Mouse (Mus musculus) intestine, postnatal 0 days (tissue): Measurements from ENCODE around the gene Olfr1404. TPM values are rescaled to one million over a fixed set of nuclear protein-coding genes. Genes with fewer than 3 reads are reported as not detected.

Source experiments
- ATAC-seq: fragments of 200-750 bp; cut with Nextera tagmentation; 2 replicates; pipeline ENCODE4 v1.8.0; 2017; ENCODE audit warnings: mild to moderate bottlenecking, moderate TSS enrichment, moderate library complexity
- H3K27ac ChIP-seq: fragments of 300-500 bp; sonication (generic); 2 replicates; pipeline ENCODE4 v1.5.1; 2014; ENCODE audit warnings: mild to moderate bottlenecking, low read depth, low read length, moderate library complexity
- H3K27me3 ChIP-seq: fragments of 300-500 bp; sonication (generic); replicated peaks from 2 replicates; pipeline ENCODE4 v1.6.1; 2014; ENCODE audit warnings: low read length, mixed read lengths; ENCODE audit not compliant: control insufficient read depth, insufficient read depth
- H3K36me3 ChIP-seq: fragments of 300-500 bp; sonication (generic); 2 replicates; pipeline ENCODE4 v1.6.1; 2014; ENCODE audit warnings: mild to moderate bottlenecking, moderate library complexity; ENCODE audit not compliant: control insufficient read depth, insufficient read depth
- H3K4me1 ChIP-seq: fragments of 300-500 bp; sonication (generic); replicated peaks from 2 replicates; pipeline ENCODE4 v1.6.1; 2014; ENCODE audit warnings: antibody characterized with exemption, low read length, mixed read lengths; ENCODE audit not compliant: control insufficient read depth, insufficient read depth
- H3K4me2 ChIP-seq: fragments of 300-500 bp; sonication (generic); replicated peaks from 2 replicates; pipeline ENCODE4 v1.6.1; 2014; ENCODE audit warnings: low read depth, mild to moderate bottlenecking, moderate library complexity
- H3K4me3 ChIP-seq: fragments of 300-500 bp; sonication (generic); 2 replicates; pipeline ENCODE4 v1.5.1; 2014; ENCODE audit warnings: low read depth, low read length
- H3K9ac ChIP-seq: fragments of 300-500 bp; sonication (generic); 2 replicates; pipeline ENCODE4 v1.6.1; 2014; ENCODE audit warnings: mild to moderate bottlenecking, low read depth, low read length
- H3K9me3 ChIP-seq: fragments of 300-500 bp; sonication (generic); 2 replicates; pipeline ENCODE4 v1.6.1; 2016; ENCODE audit warnings: mixed run types; ENCODE audit not compliant: control insufficient read depth
- CTCF ChIP-seq: sonication (generic); IDR thresholded peaks from 2 replicates; pipeline ENCODE4 v1.5.1; 2016; ENCODE audit warnings: low read depth, mild to moderate bottlenecking, control low read depth, antibody characterized with exemption, moderate library complexity
- WGBS: fragments of 180-500 bp; shearing (Covaris S2); extraction: QIAGEN DNeasy Blood & Tissue Kit; methylation state at CpG from one replicate; pipeline ENCODE4 v1.1.7; 2014; 5-methylcytosine and 5-hydroxymethylcytosine counted together
- polyA plus RNA-seq: library from polyadenylated mRNA; unstranded; fragments of >200 nt; fragmentation: Nextera tagmentation; extraction: Ambion mirVana; gene quantifications from 2 replicates; pipeline ENCODE4 v1.2.1, GENCODE M21; 2015

Olfr1404 gene
- polyA plus RNA-seq: not detected in 2 replicates

DNA sequence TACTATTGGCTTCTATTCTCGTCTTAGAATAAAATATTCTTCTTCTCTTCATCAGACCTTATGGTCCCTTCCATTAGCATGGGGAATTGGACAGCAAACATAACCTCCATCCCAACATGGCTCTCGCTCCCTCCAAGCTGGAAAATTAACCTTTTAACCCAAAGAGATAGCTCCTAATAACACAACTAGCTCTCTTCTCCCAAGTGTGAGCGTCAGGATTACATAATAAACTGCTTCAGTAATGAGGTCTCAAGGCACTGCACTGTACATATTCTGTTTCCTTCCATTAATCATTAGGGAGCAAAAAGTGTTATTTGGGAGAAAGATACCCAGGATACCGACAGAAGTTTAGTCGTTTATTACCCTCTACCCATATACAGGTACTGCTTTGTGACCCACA lies at the start of gene Olfr1404:
Gene Olfr1404 (plus strand): TSS at position 301 of the 400 bp plus-strand sequence.
- WGBS: 74% methylated on average over 5 of the region's 5 CpGs
- Histone ChIP-seq H3K9ac (no peak within 1 kb of the TSS), H3K4me3 (no peak within 1 kb of the TSS), H3K27ac (no peak within 1 kb of the TSS), H3K27me3 (no peaks in the 10 kb centered on the region), H3K9me3 (no peaks in the 10 kb centered on the region), H3K4me2 (no peak within 1 kb of the TSS), H3K36me3 (no peaks in the 10 kb centered on the region), H3K4me1 (no peaks in the 10 kb centered on the region)
- TF ChIP-seq CTCF: no peak
- no peak for ATAC-seq

DNA sequence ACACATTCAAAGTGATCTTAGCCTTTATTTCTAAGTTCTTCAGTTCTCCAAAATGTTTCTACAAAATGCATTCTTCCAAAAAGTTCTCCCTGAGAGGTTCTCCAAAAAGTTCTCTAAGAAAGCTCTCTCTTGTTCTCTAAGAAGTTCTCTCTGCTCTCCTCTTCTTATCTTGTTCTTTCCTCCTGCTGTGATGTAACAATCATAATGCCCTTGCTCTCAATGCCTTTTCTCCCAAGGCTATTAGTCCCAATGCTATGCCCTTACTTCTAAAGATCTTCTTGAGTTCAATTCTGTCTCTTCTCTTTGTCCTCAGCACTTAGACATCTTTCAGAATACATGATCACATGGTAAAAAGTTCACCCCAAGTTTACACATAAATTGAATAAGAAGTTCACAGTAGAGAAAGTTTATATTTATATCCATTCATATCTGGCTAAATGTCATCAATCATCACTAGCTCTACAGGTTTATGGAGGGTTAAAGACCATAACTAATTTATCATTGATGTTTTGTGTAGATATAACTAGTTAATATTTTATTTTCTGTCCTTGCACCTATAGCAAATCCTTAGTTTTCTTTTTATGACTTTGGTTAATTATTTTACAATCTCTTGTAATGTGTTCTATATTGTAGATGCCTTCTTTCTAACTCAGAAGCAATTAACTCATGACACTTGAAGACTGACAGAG lies 37.9 kb upstream of the Olfr1404 start:
- no peak for TF ChIP-seq CTCF
- no peaks in the 10 kb centered on the region for H3K36me3 ChIP-seq
- H3K4me3 ChIP-seq: no peak overlapping the region
- no peaks in the 10 kb centered on the region for H3K4me1 ChIP-seq
- no peaks in the 10 kb centered on the region for H3K9me3 ChIP-seq
- no peaks in the 10 kb centered on the region for H3K27me3 ChIP-seq
- no peak for ATAC-seq
- no peak overlapping the region for H3K27ac ChIP-seq
- no peak overlapping the region for H3K9ac ChIP-seq
- H3K4me2 ChIP-seq: no peak overlapping the region

DNA sequence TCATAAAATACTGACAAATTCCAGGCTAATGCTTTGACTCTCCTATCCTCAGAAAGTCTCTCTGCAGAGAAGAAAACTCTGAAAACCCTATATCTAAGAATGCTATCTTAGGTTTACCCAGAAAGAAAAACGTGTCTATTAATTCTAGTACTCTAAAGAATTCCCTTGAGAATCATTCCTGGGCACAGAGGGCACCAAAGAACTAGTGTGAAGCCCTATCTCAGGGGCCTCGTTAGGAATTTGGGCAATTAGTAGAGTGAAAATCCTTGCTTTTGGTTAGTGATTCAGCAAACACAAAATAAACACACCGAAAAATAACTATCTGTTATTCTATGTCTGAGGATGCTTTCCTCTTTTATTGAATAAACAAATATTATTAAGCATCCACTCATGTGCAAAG lies 21.7 kb upstream of the Olfr1404 start, which contains the start of gene Olfr1406:
Gene Olfr1406 (minus strand): TSS at position 101 of the 400 bp plus-strand sequence.
- Histone ChIP-seq H3K27ac (no peak within 1 kb of the TSS), H3K36me3 (no peaks in the 10 kb centered on the region), H3K4me3 (no peak within 1 kb of the TSS), H3K4me1 (no peaks in the 10 kb centered on the region), H3K9me3 (no peaks in the 10 kb centered on the region), H3K9ac (no peak within 1 kb of the TSS), H3K27me3 (no peaks in the 10 kb centered on the region), H3K4me2 (no peak within 1 kb of the TSS)
- TF ChIP-seq CTCF: no peak
- 57% methylated on average over 3 of the region's 3 CpGs for WGBS
- ATAC-seq: no peak

DNA sequence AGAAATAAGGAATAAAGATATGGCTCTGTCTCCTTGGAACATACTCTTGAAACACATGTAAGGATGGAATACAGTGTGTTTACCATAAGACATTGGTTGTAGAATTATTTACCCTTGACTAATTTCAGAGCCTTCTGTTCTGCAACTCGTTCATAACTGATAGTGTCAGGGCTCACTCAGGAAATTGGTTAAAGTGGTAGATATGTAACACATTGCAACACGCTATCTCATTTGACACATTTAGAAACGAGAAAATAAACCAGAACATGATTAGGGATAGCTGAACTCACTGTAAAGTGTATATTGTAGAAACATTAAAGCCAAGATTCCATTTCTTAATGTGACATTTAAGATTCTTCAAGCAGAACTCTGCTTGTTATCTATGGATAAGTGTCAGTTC lies 20.1 kb upstream of the Olfr1404 start:
- Histone ChIP-seq H3K9ac (no peak overlapping the region), H3K4me1 (no peaks in the 10 kb centered on the region), H3K27me3 (no peaks in the 10 kb centered on the region), H3K4me2 (no peak overlapping the region), H3K4me3 (no peak overlapping the region), H3K27ac (no peak overlapping the region), H3K9me3 (no peaks in the 10 kb centered on the region), H3K36me3 (no peaks in the 10 kb centered on the region)
- no peak for ATAC-seq
- 62% methylated on average over 3 of the region's 3 CpGs for WGBS
- no peak for TF ChIP-seq CTCF

DNA sequence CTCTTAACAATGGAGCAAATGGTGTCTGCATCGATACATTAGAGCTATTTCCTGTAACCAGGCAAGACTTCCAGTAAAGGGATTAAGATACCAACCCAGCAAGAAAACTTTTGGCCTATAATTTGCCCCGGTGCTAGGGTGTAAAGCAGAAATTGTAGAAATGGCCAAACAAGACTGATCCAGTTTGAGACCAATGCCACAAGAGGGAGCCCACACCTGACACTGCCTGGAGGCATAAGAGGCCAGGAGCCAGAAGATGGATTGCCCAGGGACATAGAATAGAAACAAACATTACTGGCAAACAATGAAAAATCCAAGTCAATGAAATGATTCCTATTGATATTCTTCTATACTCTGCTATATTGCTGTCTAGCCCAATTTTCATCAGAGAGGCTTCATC lies 15.8 kb upstream of the Olfr1404 start:
- no peaks in the 10 kb centered on the region for H3K27me3 ChIP-seq
- H3K4me3 ChIP-seq: no peak overlapping the region
- ATAC-seq: no peak
- WGBS: 81% methylated on average over 2 of the region's 2 CpGs
- no peaks in the 10 kb centered on the region for H3K36me3 ChIP-seq
- no peak overlapping the region for H3K9ac ChIP-seq
- H3K27ac ChIP-seq: no peak overlapping the region
- TF ChIP-seq CTCF: 0 out of 2 replicates have a peak, but pooled peaks have one; percentile 7
- no peaks in the 10 kb centered on the region for H3K9me3 ChIP-seq
- no peaks in the 10 kb centered on the region for H3K4me1 ChIP-seq
- H3K4me2 ChIP-seq: no peak overlapping the region

DNA sequence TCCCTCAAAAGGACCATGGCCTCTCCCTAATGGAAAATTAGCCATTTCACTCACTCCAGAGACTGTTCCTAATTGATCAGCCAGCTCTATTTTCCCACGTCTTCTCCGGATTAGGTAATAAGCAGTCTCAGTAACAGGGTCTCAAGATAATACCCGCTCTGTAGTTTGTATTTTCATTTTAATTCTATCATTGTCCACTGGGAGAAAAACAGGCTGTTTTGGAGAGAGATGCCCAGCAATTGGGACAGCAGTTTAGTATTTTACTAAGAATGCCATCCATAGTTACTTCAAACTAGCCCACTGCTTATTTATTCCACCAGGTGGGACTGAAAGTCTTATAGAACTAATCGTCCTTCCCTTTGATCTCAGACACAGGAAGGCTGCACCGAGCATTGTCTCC lies 14.7 kb upstream of the Olfr1404 start, which contains the start of gene Olfr218:
Gene Olfr218 (plus strand): TSS at position 301 of the 400 bp plus-strand sequence.
- Histone ChIP-seq H3K9me3 (no peaks in the 10 kb centered on the region), H3K27me3 (no peaks in the 10 kb centered on the region), H3K27ac (no peak within 1 kb of the TSS), H3K4me1 (no peaks in the 10 kb centered on the region), H3K4me2 (no peak within 1 kb of the TSS), H3K9ac (no peak within 1 kb of the TSS), H3K4me3 (no peak within 1 kb of the TSS), H3K36me3 (no peaks in the 10 kb centered on the region)
- no peak for TF ChIP-seq CTCF
- WGBS: 78% methylated on average over 5 of the region's 5 CpGs
- no peak for ATAC-seq
